Mouse (Mus musculus): ENCODE data around the gene Lrfn1. TPM values are rescaled to one million over a fixed set of nuclear protein-coding genes. Genes with fewer than 3 reads are reported as not detected.

Lrfn1 gene
- 4.4 and 5.7 TPM in 2 replicates for polyA plus RNA-seq (2014; fragmentation: Nextera tagmentation; extraction: Ambion mirVana)

- ATAC-seq (replicated peaks; ENCODE audit: insufficient number of reproducible peaks, low FRiP score, low TSS enrichment, low read depth), result peak; percentile 78
- peak; percentile 63 for DNase-seq (ENCODE audit: low spot score)
Measured at GRCm38 (mm10) chr7:28451531-28452360, at the start of gene Lrfn1. Gene Lrfn1, plus strand, starts transcription at chr7:28451980.

GRCm38 (mm10) chr7:28410841-28411475, 40.8 kb upstream of the Lrfn1 start:
- WGBS, result 91% methylated on average over 3 of the region's 3 CpGs
- H3K4me3 ChIP-seq (ENCODE audit: low read depth, low read length), result no peak overlapping the region
- H3K36me3 ChIP-seq (replicated peaks; ENCODE audit: control insufficient read depth, insufficient read depth, low read depth, low read length), result peaks cover 25% of the 10 kb centered on the region
- ATAC-seq (replicated peaks; ENCODE audit: insufficient number of reproducible peaks, low FRiP score, low TSS enrichment, low read depth) (no peak), DNase-seq (ENCODE audit: low spot score) (no peak)
- H3K27ac ChIP-seq (replicated peaks; ENCODE audit: low read depth, low read length), result no peak overlapping the region
- H3K9me3 ChIP-seq (replicated peaks; ENCODE audit: control insufficient read depth, low read length), result no peaks in the 10 kb centered on the region
- H3K4me1 ChIP-seq (ENCODE audit: control insufficient read depth, insufficient read depth, low read length), result no peaks in the 10 kb centered on the region
- no peaks in the 10 kb centered on the region for H3K27me3 ChIP-seq (ENCODE audit: control insufficient read depth, insufficient read depth, low read length)
- H3K9ac ChIP-seq (replicated peaks; ENCODE audit: low read length), result no peak overlapping the region
- no peak overlapping the region for H3K4me2 ChIP-seq (ENCODE audit: low read depth, low read length)

More at GRCm38 (mm10) chr7:28451531-28452360, at the start of gene Lrfn1:
- H3K9ac ChIP-seq (replicated peaks; ENCODE audit: low read length), result peak within 1 kb of the TSS; percentile 93
- no peaks in the 10 kb centered on the region for H3K4me1 ChIP-seq (ENCODE audit: control insufficient read depth, insufficient read depth, low read length)
- H3K27me3 ChIP-seq (ENCODE audit: control insufficient read depth, insufficient read depth, low read length), result no peaks in the 10 kb centered on the region
- H3K27ac ChIP-seq (replicated peaks; ENCODE audit: low read depth, low read length), result peak within 1 kb of the TSS; percentile 59; the same call in 1 of the 2 replicates
- peak within 1 kb of the TSS; percentile 93 for H3K4me2 ChIP-seq (ENCODE audit: low read depth, low read length)
- WGBS, result 2% methylated on average over 19 of the region's 97 CpGs
- peak within 1 kb of the TSS; percentile 91 for H3K4me3 ChIP-seq (ENCODE audit: low read depth, low read length)
- no peaks in the 10 kb centered on the region for H3K36me3 ChIP-seq (replicated peaks; ENCODE audit: control insufficient read depth, insufficient read depth, low read depth, low read length)
- H3K9me3 ChIP-seq (replicated peaks; ENCODE audit: control insufficient read depth, low read length), result no peaks in the 10 kb centered on the region

- no peak overlapping the region for H3K4me2 ChIP-seq (ENCODE audit: low read depth, low read length)
- DNase-seq (ENCODE audit: low spot score), result no peak
- no peak overlapping the region for H3K27ac ChIP-seq (replicated peaks; ENCODE audit: low read depth, low read length)
- H3K4me1 ChIP-seq (ENCODE audit: control insufficient read depth, insufficient read depth, low read length), result no peaks in the 10 kb centered on the region
- peaks cover 11% of the 10 kb centered on the region for H3K36me3 ChIP-seq (replicated peaks; ENCODE audit: control insufficient read depth, insufficient read depth, low read depth, low read length)
- WGBS, result 90% methylated on average over 4 of the region's 4 CpGs
- no peak overlapping the region for H3K4me3 ChIP-seq (ENCODE audit: low read depth, low read length)
- H3K27me3 ChIP-seq (ENCODE audit: control insufficient read depth, insufficient read depth, low read length), result no peaks in the 10 kb centered on the region
- ATAC-seq (replicated peaks; ENCODE audit: insufficient number of reproducible peaks, low FRiP score, low TSS enrichment, low read depth), result no peak
- no peak overlapping the region for H3K9ac ChIP-seq (replicated peaks; ENCODE audit: low read length)
- H3K9me3 ChIP-seq (replicated peaks; ENCODE audit: control insufficient read depth, low read length), result no peaks in the 10 kb centered on the region
Measured at GRCm38 (mm10) chr7:28412826-28413225, 39.0 kb upstream of the Lrfn1 start.

GRCm38 (mm10) chr7:28417368-28417767, 34.4 kb upstream of the Lrfn1 start:
- H3K36me3 ChIP-seq (replicated peaks; ENCODE audit: control insufficient read depth, insufficient read depth, low read depth, low read length), result peaks cover 15% of the 10 kb centered on the region
- H3K4me2 ChIP-seq (ENCODE audit: low read depth, low read length), result no peak overlapping the region
- H3K9ac ChIP-seq (replicated peaks; ENCODE audit: low read length), result no peak overlapping the region
- no peaks in the 10 kb centered on the region for H3K27me3 ChIP-seq (ENCODE audit: control insufficient read depth, insufficient read depth, low read length)
- no peaks in the 10 kb centered on the region for H3K4me1 ChIP-seq (ENCODE audit: control insufficient read depth, insufficient read depth, low read length)
- no peaks in the 10 kb centered on the region for H3K9me3 ChIP-seq (replicated peaks; ENCODE audit: control insufficient read depth, low read length)
- H3K27ac ChIP-seq (replicated peaks; ENCODE audit: low read depth, low read length), result no peak overlapping the region
- no peak overlapping the region for H3K4me3 ChIP-seq (ENCODE audit: low read depth, low read length)
- no peak for DNase-seq (ENCODE audit: low spot score)
- ATAC-seq (replicated peaks; ENCODE audit: insufficient number of reproducible peaks, low FRiP score, low TSS enrichment, low read depth), result no peak

- H3K27me3 ChIP-seq (ENCODE audit: control insufficient read depth, insufficient read depth, low read length), result no peaks in the 10 kb centered on the region
- H3K9me3 ChIP-seq (replicated peaks; ENCODE audit: control insufficient read depth, low read length), result no peaks in the 10 kb centered on the region
- no peak overlapping the region for H3K9ac ChIP-seq (replicated peaks; ENCODE audit: low read length)
- no peak for ATAC-seq (replicated peaks; ENCODE audit: insufficient number of reproducible peaks, low FRiP score, low TSS enrichment, low read depth)
- WGBS, result 73% methylated on average over 8 of the region's 8 CpGs
- no peak overlapping the region for H3K4me2 ChIP-seq (ENCODE audit: low read depth, low read length)
- H3K4me3 ChIP-seq (ENCODE audit: low read depth, low read length), result no peak overlapping the region
- H3K36me3 ChIP-seq (replicated peaks; ENCODE audit: control insufficient read depth, insufficient read depth, low read depth, low read length), result peaks cover 18% of the 10 kb centered on the region
- H3K27ac ChIP-seq (replicated peaks; ENCODE audit: low read depth, low read length), result no peak overlapping the region
- no peaks in the 10 kb centered on the region for H3K4me1 ChIP-seq (ENCODE audit: control insufficient read depth, insufficient read depth, low read length)
- no peak for DNase-seq (ENCODE audit: low spot score)
Measured at GRCm38 (mm10) chr7:28418096-28418670, 33.6 kb upstream of the Lrfn1 start.

- Histone ChIP-seq H3K4me3 (ENCODE audit: low read depth, low read length) (no peak overlapping the region), H3K4me1 (ENCODE audit: control insufficient read depth, insufficient read depth, low read length) (no peaks in the 10 kb centered on the region), H3K36me3 (replicated peaks; ENCODE audit: control insufficient read depth, insufficient read depth, low read depth, low read length) (peaks cover 11% of the 10 kb centered on the region), H3K9me3 (replicated peaks; ENCODE audit: control insufficient read depth, low read length) (no peaks in the 10 kb centered on the region), H3K4me2 (ENCODE audit: low read depth, low read length) (no peak overlapping the region), H3K27me3 (ENCODE audit: control insufficient read depth, insufficient read depth, low read length) (no peaks in the 10 kb centered on the region), H3K9ac (replicated peaks; ENCODE audit: low read length) (no peak overlapping the region), H3K27ac (replicated peaks; ENCODE audit: low read depth, low read length) (no peak overlapping the region)
- 98% methylated on average over 2 of the region's 2 CpGs for WGBS
- DNase-seq (ENCODE audit: low spot score) (no peak), ATAC-seq (replicated peaks; ENCODE audit: insufficient number of reproducible peaks, low FRiP score, low TSS enrichment, low read depth) (no peak)
Measured at GRCm38 (mm10) chr7:28419416-28419815, 32.4 kb upstream of the Lrfn1 start.

GRCm38 (mm10) chr7:28423018-28423417, 28.8 kb upstream of the Lrfn1 start:
- H3K4me1 ChIP-seq (ENCODE audit: control insufficient read depth, insufficient read depth, low read length), result no peaks in the 10 kb centered on the region
- H3K27ac ChIP-seq (replicated peaks; ENCODE audit: low read depth, low read length), result no peak overlapping the region
- no peak overlapping the region for H3K4me2 ChIP-seq (ENCODE audit: low read depth, low read length)
- DNase-seq (ENCODE audit: low spot score) (no peak), ATAC-seq (replicated peaks; ENCODE audit: insufficient number of reproducible peaks, low FRiP score, low TSS enrichment, low read depth) (no peak)
- H3K27me3 ChIP-seq (ENCODE audit: control insufficient read depth, insufficient read depth, low read length), result no peaks in the 10 kb centered on the region
- H3K36me3 ChIP-seq (replicated peaks; ENCODE audit: control insufficient read depth, insufficient read depth, low read depth, low read length), result peaks cover 11% of the 10 kb centered on the region
- no peak overlapping the region for H3K4me3 ChIP-seq (ENCODE audit: low read depth, low read length)
- H3K9me3 ChIP-seq (replicated peaks; ENCODE audit: control insufficient read depth, low read length), result no peaks in the 10 kb centered on the region
- WGBS, result 100% methylated on average over 1 of the region's 1 CpGs
- H3K9ac ChIP-seq (replicated peaks; ENCODE audit: low read length), result no peak overlapping the region

- no peak overlapping the region for H3K9ac ChIP-seq (replicated peaks; ENCODE audit: low read length)
- ATAC-seq (replicated peaks; ENCODE audit: insufficient number of reproducible peaks, low FRiP score, low TSS enrichment, low read depth), result no peak
- DNase-seq (ENCODE audit: low spot score), result no peak
- no peak overlapping the region for H3K4me2 ChIP-seq (ENCODE audit: low read depth, low read length)
- no peaks in the 10 kb centered on the region for H3K9me3 ChIP-seq (replicated peaks; ENCODE audit: control insufficient read depth, low read length)
- H3K36me3 ChIP-seq (replicated peaks; ENCODE audit: control insufficient read depth, insufficient read depth, low read depth, low read length), result peaks cover 3% of the 10 kb centered on the region; the same call in 1 of the 2 replicates
- no peak overlapping the region for H3K27ac ChIP-seq (replicated peaks; ENCODE audit: low read depth, low read length)
- no peaks in the 10 kb centered on the region for H3K27me3 ChIP-seq (ENCODE audit: control insufficient read depth, insufficient read depth, low read length)
- no peak overlapping the region for H3K4me3 ChIP-seq (ENCODE audit: low read depth, low read length)
- H3K4me1 ChIP-seq (ENCODE audit: control insufficient read depth, insufficient read depth, low read length), result no peaks in the 10 kb centered on the region
Measured at GRCm38 (mm10) chr7:28427738-28428137, 24.0 kb upstream of the Lrfn1 start.

Data from embryonic facial prominence, embryonic 11.5 days (tissue).